Mouse (Mus musculus) neural tube, embryonic 15.5 days (tissue): ENCODE results near the gene St3gal3. TPM values are rescaled to one million over a fixed set of nuclear protein-coding genes. Genes with fewer than 3 reads are reported as not detected.

Source experiments
- ATAC-seq: fragments of 200-750 bp; cut with Nextera tagmentation; 2 replicates; pipeline ENCODE4 v1.8.0; 2017; ENCODE audit warnings: mild to moderate bottlenecking, moderate TSS enrichment, moderate library complexity; ENCODE audit not compliant: low FRiP score
- H3K27ac ChIP-seq: fragments of 300-500 bp; sonication (generic); replicated peaks from 2 replicates; pipeline ENCODE4 v1.5.1; 2015; ENCODE audit warnings: mild to moderate bottlenecking, inconsistent platforms
- H3K27me3 ChIP-seq: fragments of 300-500 bp; sonication (generic); replicated peaks from 2 replicates; pipeline ENCODE4 v1.6.1; 2015; ENCODE audit warnings: inconsistent platforms
- H3K36me3 ChIP-seq: fragments of 300-500 bp; sonication (generic); 2 replicates; pipeline ENCODE4 v1.6.1; 2015; ENCODE audit warnings: inconsistent platforms
- H3K4me1 ChIP-seq: fragments of 300-500 bp; sonication (generic); 2 replicates; pipeline ENCODE4 v1.6.1; 2015; ENCODE audit warnings: inconsistent platforms
- H3K4me2 ChIP-seq: fragments of 300-500 bp; sonication (generic); 2 replicates; pipeline ENCODE4 v1.6.1; 2015; ENCODE audit warnings: inconsistent platforms, mild to moderate bottlenecking, moderate library complexity
- H3K4me3 ChIP-seq: fragments of 300-500 bp; sonication (generic); replicated peaks from 2 replicates; pipeline ENCODE4 v1.5.1; 2015; ENCODE audit warnings: mild to moderate bottlenecking, inconsistent platforms
- H3K9ac ChIP-seq: fragments of 300-500 bp; sonication (generic); replicated peaks from 2 replicates; pipeline ENCODE4 v1.6.1; 2015; ENCODE audit warnings: mild to moderate bottlenecking, inconsistent platforms
- H3K9me3 ChIP-seq: fragments of 300-500 bp; sonication (generic); replicated peaks from 2 replicates; pipeline ENCODE4 v1.6.1; 2016; ENCODE audit warnings: inconsistent platforms
- WGBS: fragments of 180-500 bp; shearing (Covaris S2); methylation state at CpG from one replicate; pipeline ENCODE4 v1.1.7; 2015; ENCODE audit warnings: mixed read lengths; 5-methylcytosine and 5-hydroxymethylcytosine counted together
- polyA plus RNA-seq: library from polyadenylated mRNA; unstranded; fragments of >200 nt; fragmentation: Nextera tagmentation; extraction: Ambion mirVana; gene quantifications from 2 replicates; pipeline ENCODE4 v1.2.1, GENCODE M21; 2015

The St3gal3 gene
- polyA plus RNA-seq, 1 experiment from 2014 or later: 18.3 TPM

DNA sequence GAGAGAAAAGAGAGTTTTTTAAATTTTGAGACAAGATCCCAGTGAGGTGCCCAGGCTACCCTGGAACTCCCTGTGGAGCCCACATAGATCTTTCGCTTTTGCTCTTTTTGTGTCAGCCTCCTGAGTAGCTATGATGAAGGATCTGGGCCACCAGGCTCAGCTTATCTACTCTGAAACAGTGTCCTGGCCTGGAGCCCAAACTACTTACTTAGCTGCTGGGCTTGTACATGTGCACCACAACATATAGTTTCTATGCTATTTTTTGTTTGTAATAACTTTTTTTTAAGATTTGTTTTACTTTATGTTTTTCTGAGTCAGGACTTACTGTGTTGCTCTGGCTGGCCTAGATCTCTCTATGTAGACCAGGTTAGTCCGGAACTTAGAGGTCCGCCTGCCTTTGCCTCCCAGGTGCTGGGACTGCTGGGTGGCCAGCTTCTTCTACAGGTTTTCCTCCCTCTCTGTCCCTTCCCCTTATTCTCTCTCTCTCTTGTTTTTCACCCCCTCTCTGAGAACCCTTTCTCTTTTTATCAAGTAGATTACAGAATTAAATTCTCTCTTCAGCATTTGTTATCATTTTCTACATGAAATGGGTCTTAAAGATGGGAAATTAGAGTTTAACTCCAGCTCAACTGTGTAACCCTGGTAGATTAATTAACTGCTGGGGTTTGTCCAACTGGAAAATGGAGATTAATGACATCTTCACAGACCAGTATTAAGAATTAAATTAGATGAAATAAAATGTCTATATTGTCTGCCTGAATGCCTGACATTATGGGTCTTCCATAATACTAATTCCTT, 29.3 kb downstream of the St3gal3 start:
- no peak overlapping the region for H3K27ac ChIP-seq
- H3K9me3 ChIP-seq: no peaks in the 10 kb centered on the region
- no peak overlapping the region for H3K4me2 ChIP-seq
- no peak for ATAC-seq
- H3K4me1 ChIP-seq: peaks cover 6% of the 10 kb centered on the region; the same call in 1 of the 2 replicates
- no peak overlapping the region for H3K4me3 ChIP-seq
- no peak overlapping the region for H3K9ac ChIP-seq
- 100% methylated on average over 3 of the region's 3 CpGs for WGBS
- no peaks in the 10 kb centered on the region for H3K27me3 ChIP-seq
- H3K36me3 ChIP-seq: peaks cover 11% of the 10 kb centered on the region

DNA sequence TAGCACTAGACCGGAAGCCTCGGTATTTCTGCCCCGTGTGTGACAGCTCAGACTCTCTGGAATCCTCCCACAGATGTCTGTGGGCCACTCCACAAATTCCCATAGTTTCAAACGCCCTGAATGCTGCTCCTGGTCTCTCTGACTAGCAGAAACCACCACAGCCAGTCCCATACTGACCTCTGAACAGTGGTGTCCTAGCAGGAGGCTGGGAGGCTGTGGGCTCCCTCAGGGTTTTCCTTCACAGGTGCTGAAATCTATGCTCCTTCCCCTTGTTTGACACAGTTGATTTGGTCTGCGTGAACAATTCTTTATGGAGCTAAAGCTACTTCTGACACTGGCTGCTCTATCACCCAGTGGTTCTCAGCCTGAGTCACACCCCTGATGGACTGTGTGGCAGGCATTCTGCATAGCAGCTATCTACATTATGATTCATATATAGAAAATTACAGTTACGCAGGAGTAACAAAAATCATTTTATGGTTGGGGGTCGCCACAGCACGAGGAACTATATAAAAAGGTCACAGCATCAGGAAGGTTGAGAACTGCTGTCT, 31.4 kb downstream of the St3gal3 start:
- ATAC-seq: no peak

DNA sequence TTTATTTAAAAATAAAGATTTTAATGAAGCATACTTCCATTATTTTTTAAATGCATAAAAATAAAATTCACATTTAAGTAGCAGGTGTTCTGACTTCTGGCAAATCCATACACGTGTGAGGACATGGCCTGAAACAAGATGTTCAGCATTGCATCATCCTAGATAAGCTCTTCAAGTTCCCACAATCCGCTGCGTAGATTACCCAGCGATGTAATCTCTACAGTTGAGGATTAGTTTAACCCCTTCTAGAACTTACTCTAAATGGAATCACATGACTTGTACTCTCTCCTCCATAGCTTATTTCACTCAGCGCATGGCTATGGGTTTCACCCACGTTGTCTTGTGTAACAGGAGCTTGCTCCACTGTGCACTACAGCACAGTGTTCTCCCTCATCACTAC, 33.2 kb downstream of the St3gal3 start:
- WGBS: 97% methylated on average over 6 of the region's 6 CpGs

More for the DNA sequence above, 31.4 kb downstream of the St3gal3 start:
- 89% methylated on average over 8 of the region's 8 CpGs for WGBS
- H3K4me1 ChIP-seq: no peaks in the 10 kb centered on the region
- no peak overlapping the region for H3K4me2 ChIP-seq
- peaks cover 11% of the 10 kb centered on the region for H3K36me3 ChIP-seq
- H3K27ac ChIP-seq: no peak overlapping the region
- H3K9ac ChIP-seq: no peak overlapping the region
- no peaks in the 10 kb centered on the region for H3K27me3 ChIP-seq
- H3K9me3 ChIP-seq: no peaks in the 10 kb centered on the region
- no peak overlapping the region for H3K4me3 ChIP-seq

DNA sequence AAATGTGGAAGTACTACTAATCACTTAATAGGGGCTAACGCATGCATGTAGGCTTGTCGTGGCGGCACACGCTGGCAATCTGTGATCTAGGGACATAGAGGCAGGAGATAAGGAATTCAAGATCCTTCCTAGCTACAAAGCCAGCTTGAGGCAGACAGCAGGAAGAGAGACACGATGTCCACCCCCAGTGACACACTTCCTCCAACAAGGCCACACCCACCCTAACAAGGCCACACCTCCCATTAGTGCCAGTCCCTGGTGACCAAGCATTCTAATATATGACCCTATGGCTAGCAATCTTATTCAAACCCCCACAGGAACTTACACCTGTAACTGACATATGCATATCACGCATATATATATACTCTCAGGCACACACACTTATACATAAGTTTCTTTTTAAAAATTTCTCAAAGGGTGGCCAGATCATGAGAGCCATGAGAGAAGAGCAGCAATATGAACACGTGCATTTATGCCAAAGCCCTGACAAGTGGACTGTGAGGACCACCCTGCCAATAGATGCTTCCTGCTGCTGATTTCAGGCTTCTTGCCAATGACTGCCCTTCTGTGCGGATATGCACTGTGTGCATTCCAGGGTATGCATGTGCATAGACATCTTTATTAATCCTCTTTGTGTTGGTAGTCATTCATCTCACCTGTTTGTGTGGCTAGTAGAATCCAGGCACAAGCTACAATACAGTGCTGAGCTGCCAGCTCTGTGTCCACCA, 34.9 kb downstream of the St3gal3 start:
- no peaks in the 10 kb centered on the region for H3K36me3 ChIP-seq
- H3K9ac ChIP-seq: no peak overlapping the region
- peaks cover 2% of the 10 kb centered on the region; the same call in 1 of the 2 replicates for H3K4me1 ChIP-seq
- 91% methylated on average over 8 of the region's 8 CpGs for WGBS
- H3K27ac ChIP-seq: no peak overlapping the region
- no peak overlapping the region for H3K4me3 ChIP-seq
- no peak overlapping the region for H3K4me2 ChIP-seq
- H3K27me3 ChIP-seq: no peaks in the 10 kb centered on the region
- no peak for ATAC-seq
- H3K9me3 ChIP-seq: no peaks in the 10 kb centered on the region

More for the DNA sequence above, 33.2 kb downstream of the St3gal3 start:
- Histone ChIP-seq H3K4me3 (no peak overlapping the region), H3K36me3 (peaks cover 2% of the 10 kb centered on the region; the same call in 1 of the 2 replicates), H3K4me2 (no peak overlapping the region), H3K9ac (no peak overlapping the region), H3K27ac (no peak overlapping the region), H3K27me3 (no peaks in the 10 kb centered on the region), H3K4me1 (no peaks in the 10 kb centered on the region), H3K9me3 (no peaks in the 10 kb centered on the region)
- ATAC-seq: no peak

DNA sequence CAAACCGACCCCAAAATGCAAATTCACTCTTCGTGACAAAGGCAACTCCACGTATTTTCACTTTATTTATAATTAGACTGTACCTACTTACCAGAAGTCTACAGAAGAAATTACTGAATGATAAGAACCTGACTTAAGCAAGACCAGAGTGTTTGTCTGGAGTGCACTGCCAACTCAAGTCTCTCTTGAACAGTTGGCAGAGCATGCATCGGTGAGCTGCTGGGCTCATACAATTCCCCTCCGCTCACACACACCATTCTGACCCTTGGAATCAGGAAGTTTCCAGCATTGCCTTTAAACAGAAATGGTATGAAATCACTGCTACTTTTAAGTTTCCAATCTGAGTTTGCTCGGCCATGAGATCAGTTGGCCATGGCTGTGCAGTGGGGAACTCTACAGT, 36.1 kb downstream of the St3gal3 start:
- Histone ChIP-seq H3K36me3 (no peaks in the 10 kb centered on the region), H3K27ac (no peak overlapping the region), H3K4me1 (peaks cover 2% of the 10 kb centered on the region; the same call in 1 of the 2 replicates), H3K9me3 (no peaks in the 10 kb centered on the region), H3K4me3 (no peak overlapping the region), H3K4me2 (no peak overlapping the region), H3K9ac (no peak overlapping the region), H3K27me3 (no peaks in the 10 kb centered on the region)
- WGBS: 95% methylated on average over 6 of the region's 6 CpGs
- no peak for ATAC-seq

DNA sequence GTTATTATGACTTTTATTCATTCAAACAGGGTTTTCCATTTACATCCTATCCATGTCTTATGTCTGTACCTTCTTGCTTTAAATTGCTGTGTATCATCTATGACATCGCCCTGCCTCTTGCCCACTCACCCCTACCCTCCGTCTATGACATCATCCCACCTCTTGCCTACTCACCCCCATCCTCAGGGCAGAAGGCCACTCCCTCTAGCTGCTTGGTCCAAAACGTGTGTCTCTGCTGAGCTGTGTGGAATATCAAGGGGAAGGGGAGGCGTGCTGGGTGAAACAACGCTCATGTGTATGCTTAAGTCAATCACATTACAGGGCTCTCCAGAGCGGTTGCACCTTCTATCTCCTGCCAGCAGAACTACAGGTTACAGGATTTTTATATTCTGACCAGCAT, 38.6 kb downstream of the St3gal3 start:
- H3K9me3 ChIP-seq: no peaks in the 10 kb centered on the region
- peaks cover 2% of the 10 kb centered on the region; the same call in 1 of the 2 replicates for H3K4me1 ChIP-seq
- H3K4me2 ChIP-seq: no peak overlapping the region
- WGBS: 84% methylated on average over 6 of the region's 6 CpGs
- no peaks in the 10 kb centered on the region for H3K27me3 ChIP-seq
- no peaks in the 10 kb centered on the region for H3K36me3 ChIP-seq
- ATAC-seq: no peak
- H3K4me3 ChIP-seq: no peak overlapping the region
- no peak overlapping the region for H3K9ac ChIP-seq
- H3K27ac ChIP-seq: no peak overlapping the region

DNA sequence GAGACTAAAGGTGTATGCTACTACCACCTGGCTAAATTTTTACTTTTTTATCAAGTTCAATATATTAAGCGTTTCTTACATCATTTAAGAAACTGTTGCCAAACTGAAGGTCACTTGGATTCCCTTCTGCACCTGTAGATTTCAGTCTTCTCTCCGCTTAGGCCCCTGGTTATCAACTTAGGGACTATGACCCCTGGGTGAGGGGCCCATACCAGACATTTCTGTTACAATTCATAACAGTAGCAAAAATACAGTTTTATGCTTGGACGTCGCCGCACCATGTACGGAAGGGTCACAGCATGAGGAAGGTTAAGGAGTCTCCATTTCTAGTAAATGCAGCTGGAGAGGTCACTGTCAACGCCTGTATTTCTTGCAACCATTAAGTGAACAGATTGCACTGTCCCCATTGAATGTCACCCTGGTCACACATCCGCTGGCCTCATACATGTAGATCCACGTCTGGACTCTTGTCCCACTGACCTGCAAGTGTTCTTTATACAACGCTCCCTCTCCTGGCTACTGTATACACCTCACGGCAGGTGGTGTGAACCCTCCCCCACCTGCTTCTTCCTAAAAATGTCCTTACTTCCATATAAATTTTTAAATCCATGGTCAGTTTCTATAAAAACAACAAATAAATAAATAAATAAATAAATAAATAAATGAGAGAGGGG, 41.8 kb downstream of the St3gal3 start:
- H3K9me3 ChIP-seq: no peaks in the 10 kb centered on the region
- H3K36me3 ChIP-seq: no peaks in the 10 kb centered on the region
- no peak overlapping the region for H3K9ac ChIP-seq
- H3K4me2 ChIP-seq: no peak overlapping the region
- ATAC-seq: no peak
- H3K27me3 ChIP-seq: no peaks in the 10 kb centered on the region
- no peak overlapping the region for H3K4me3 ChIP-seq
- WGBS: 94% methylated on average over 11 of the region's 11 CpGs
- H3K4me1 ChIP-seq: peaks cover 2% of the 10 kb centered on the region; the same call in 1 of the 2 replicates
- no peak overlapping the region for H3K27ac ChIP-seq

DNA sequence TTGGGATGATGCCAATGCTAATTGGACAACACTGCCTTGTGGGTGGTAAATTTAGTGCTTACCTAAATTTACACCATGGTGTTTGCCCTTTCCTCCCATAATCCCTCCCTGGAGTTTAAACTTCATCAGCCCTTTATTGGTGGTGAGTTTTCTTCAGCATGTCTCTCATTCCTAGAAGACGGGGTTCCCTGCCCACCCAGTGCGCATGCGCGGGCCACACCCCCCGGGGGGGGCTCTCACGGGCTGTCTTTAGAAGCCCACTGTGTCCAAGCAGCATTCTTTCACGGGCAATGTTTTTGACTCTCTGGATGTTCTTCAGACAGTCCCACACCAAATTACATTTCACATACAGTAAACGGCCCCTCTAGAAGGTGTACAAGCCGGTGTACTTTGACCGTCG, 44.3 kb downstream of the St3gal3 start:
- no peaks in the 10 kb centered on the region for H3K4me1 ChIP-seq
- H3K4me3 ChIP-seq: no peak overlapping the region
- no peak overlapping the region for H3K4me2 ChIP-seq
- WGBS: 88% methylated on average over 11 of the region's 11 CpGs
- H3K36me3 ChIP-seq: no peaks in the 10 kb centered on the region
- peak overlapping the region; percentile 9; the same call in 1 of the 2 replicates for H3K27ac ChIP-seq
- H3K9me3 ChIP-seq: no peaks in the 10 kb centered on the region
- no peaks in the 10 kb centered on the region for H3K27me3 ChIP-seq
- no peak for ATAC-seq
- no peak overlapping the region for H3K9ac ChIP-seq

DNA sequence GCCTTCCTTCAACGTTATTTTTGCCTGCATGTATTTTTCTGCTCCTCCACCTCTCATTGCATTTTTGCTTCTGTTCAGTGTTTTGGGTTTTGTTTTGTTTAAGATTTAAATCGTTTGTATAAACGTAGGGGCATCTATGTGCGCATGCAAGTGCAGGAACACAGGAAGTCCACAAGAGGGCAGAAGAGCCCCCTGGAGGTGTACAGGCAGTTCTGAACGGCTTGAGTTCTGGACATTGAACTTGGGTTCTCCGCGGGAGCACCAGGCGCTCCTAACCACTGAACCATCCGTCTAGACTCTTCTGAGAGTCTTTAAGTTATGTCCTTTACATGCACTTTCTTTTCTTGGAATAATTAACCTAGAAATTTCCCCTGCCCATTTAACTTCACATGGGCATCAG, 44.8 kb downstream of the St3gal3 start:
- Histone ChIP-seq H3K4me3 (no peak overlapping the region), H3K27me3 (no peaks in the 10 kb centered on the region), H3K4me2 (no peak overlapping the region), H3K27ac (no peak overlapping the region), H3K4me1 (no peaks in the 10 kb centered on the region), H3K9ac (no peak overlapping the region), H3K36me3 (no peaks in the 10 kb centered on the region), H3K9me3 (no peaks in the 10 kb centered on the region)
- ATAC-seq: no peak
- 54% methylated on average over 9 of the region's 9 CpGs for WGBS

DNA sequence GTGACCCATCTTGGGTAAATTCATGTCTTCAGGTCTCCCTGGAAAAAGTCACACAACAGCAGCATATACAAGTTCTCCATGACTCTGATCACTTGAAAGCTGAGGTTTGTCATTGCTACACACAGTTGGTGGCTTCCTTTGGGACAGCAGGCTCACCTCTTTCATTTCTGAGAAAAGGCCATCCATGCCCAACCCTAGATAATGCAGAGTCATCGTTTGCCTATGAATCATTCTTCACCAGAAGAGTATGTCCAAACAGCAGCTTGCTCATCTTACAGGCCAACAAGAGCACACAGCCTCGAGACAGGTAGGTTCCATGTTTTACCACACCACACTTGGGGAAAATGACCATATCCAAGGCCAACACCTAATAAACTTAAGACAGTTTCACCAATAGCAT, 45.9 kb downstream of the St3gal3 start:
- Histone ChIP-seq H3K27ac (no peak overlapping the region), H3K27me3 (no peaks in the 10 kb centered on the region), H3K4me3 (no peak overlapping the region), H3K4me2 (no peak overlapping the region), H3K9me3 (no peaks in the 10 kb centered on the region), H3K9ac (no peak overlapping the region), H3K4me1 (no peaks in the 10 kb centered on the region), H3K36me3 (no peaks in the 10 kb centered on the region)
- ATAC-seq: no peak
- 85% methylated on average over 2 of the region's 2 CpGs for WGBS

DNA sequence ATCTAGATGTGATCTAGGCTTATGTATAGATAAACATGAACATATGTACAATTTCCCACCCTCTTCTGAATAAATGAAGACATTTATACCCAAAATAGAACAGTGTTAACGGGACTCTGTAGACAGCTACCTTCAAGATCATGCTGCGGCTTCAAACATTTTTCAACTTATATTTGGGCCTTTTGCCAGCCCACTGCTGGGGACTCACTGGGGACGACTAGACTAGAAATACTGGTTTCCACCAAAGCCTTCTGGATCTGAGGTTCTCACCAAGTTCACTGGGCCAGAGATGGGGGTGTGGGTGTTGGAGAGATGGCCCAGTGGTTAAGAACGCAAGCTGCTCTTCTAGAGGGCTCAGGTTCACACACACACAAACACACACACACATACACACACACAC, 49.7 kb downstream of the St3gal3 start:
- Histone ChIP-seq H3K4me1 (peaks cover 5% of the 10 kb centered on the region), H3K9ac (no peak overlapping the region), H3K4me3 (no peak overlapping the region), H3K36me3 (no peaks in the 10 kb centered on the region), H3K4me2 (no peak overlapping the region), H3K9me3 (no peaks in the 10 kb centered on the region), H3K27me3 (no peaks in the 10 kb centered on the region), H3K27ac (no peak overlapping the region)
- 74% methylated on average over 4 of the region's 4 CpGs for WGBS
- ATAC-seq: no peak
